Mouse (Mus musculus) limb, embryonic 14.5 days (tissue): Measurements from ENCODE around the gene Gm21704. TPM values are rescaled to one million over a fixed set of nuclear protein-coding genes. Genes with fewer than 3 reads are reported as not detected.
"Not testable (repeated sequence)": the region's sequence is repeated elsewhere in the genome, so short reads cannot be mapped to it uniquely, and the experiment has no call there.

Experiments
- ATAC-seq: fragments of 200-750 bp; cut with Nextera tagmentation; 2 replicates; pipeline ENCODE4 v1.8.0; 2017; ENCODE audit warnings: low read depth, moderate number of reproducible peaks, moderate TSS enrichment; ENCODE audit not compliant: low FRiP score
- DNase-seq: peaks from one replicate; pipeline ENCODE4 v3.0.0-alpha.2; 2015; ENCODE audit warnings: low spot score
- H3K27ac ChIP-seq: fragments of 300-500 bp; sonication (generic); replicated peaks from 2 replicates; pipeline ENCODE4 v1.5.1; 2014; ENCODE audit warnings: low read depth, mild to moderate bottlenecking, low read length, moderate library complexity, mixed read lengths
- H3K27me3 ChIP-seq: fragments of 300-500 bp; sonication (generic); 2 replicates; pipeline ENCODE4 v1.6.1; 2014; ENCODE audit warnings: low read length, mixed read lengths; ENCODE audit not compliant: control insufficient read depth, insufficient read depth
- H3K36me3 ChIP-seq: fragments of 300-500 bp; sonication (generic); 2 replicates; pipeline ENCODE4 v1.6.1; 2014; ENCODE audit warnings: mild to moderate bottlenecking, low read length, moderate library complexity, mixed read lengths; ENCODE audit not compliant: control insufficient read depth, insufficient read depth
- H3K4me1 ChIP-seq: fragments of 300-500 bp; sonication (generic); 2 replicates; pipeline ENCODE4 v1.6.1; 2014; ENCODE audit warnings: antibody characterized with exemption, low read length, mixed read lengths; ENCODE audit not compliant: control insufficient read depth, insufficient read depth
- H3K4me2 ChIP-seq: fragments of 300-500 bp; sonication (generic); replicated peaks from 2 replicates; pipeline ENCODE4 v1.6.1; 2014; ENCODE audit warnings: low read depth, mild to moderate bottlenecking, low read length, moderate library complexity; ENCODE audit not compliant: severe bottlenecking
- H3K4me3 ChIP-seq: fragments of 300-500 bp; sonication (generic); replicated peaks from 2 replicates; pipeline ENCODE4 v1.5.1; 2014; ENCODE audit warnings: low read length
- H3K9ac ChIP-seq: fragments of 300-500 bp; sonication (generic); 2 replicates; pipeline ENCODE4 v1.6.1; 2014; ENCODE audit warnings: mild to moderate bottlenecking, low read depth, low read length, moderate library complexity; ENCODE audit not compliant: severe bottlenecking
- H3K9me3 ChIP-seq: fragments of 300-500 bp; sonication (generic); 2 replicates; pipeline ENCODE4 v1.6.1; 2016; ENCODE audit warnings: low read length; ENCODE audit not compliant: control insufficient read depth
- WGBS: fragments of 180-500 bp; shearing (Covaris S2); extraction: QIAGEN DNeasy Blood & Tissue Kit; methylation state at CpG from one replicate; pipeline ENCODE4 v1.1.7; 2014; 5-methylcytosine and 5-hydroxymethylcytosine counted together
- polyA plus RNA-seq, 2 experiments: library from polyadenylated mRNA; depleted of rRNA in 1 of 2; stranded (reverse) in 1 of 2; unstranded in 1 of 2; fragments of >200 nt; fragmentation: Nextera tagmentation in 1 of 2; extraction: Ambion mirVana in 1 of 2; gene quantifications; 2 replicates each; pipeline versions ENCODE4 v1.2.1 to v1.2.3; 2012 to 2014

The Gm21704 gene
- polyA plus RNA-seq (2012; rRNA removed) (0.04 TPM in 1 of 2 replicates, not detected in the other), polyA plus RNA-seq (2014; fragmentation: Nextera tagmentation; extraction: Ambion mirVana) (not detected in 2 replicates)

GRCm38 (mm10) chrY:3410067-3410466 is at the start of gene Gm21704, which contains the start of gene Gm21708:
TSS of gene Gm21704 (minus strand) at chrY:3410167.
TSS of gene Gm21708 (minus strand) at chrY:3410167.
- not testable (repeated sequence) for H3K4me2 ChIP-seq, H3K36me3 ChIP-seq, ATAC-seq, DNase-seq, H3K9me3 ChIP-seq, H3K4me3 ChIP-seq, H3K27me3 ChIP-seq, H3K4me1 ChIP-seq, H3K9ac ChIP-seq, H3K27ac ChIP-seq
- WGBS, result no CpG with 5 or more reads among the region's 9 CpGs

- not testable (repeated sequence) for H3K27me3 ChIP-seq, H3K9ac ChIP-seq, ATAC-seq, H3K36me3 ChIP-seq, H3K4me3 ChIP-seq, DNase-seq, H3K4me1 ChIP-seq, H3K4me2 ChIP-seq, H3K27ac ChIP-seq, H3K9me3 ChIP-seq
- WGBS, result no CpG with 5 or more reads among the region's 9 CpGs
Observed at GRCm38 (mm10) chrY:3345229-3345628, 64.7 kb downstream of the Gm21704 start, which contains the start of gene Gm21693. TSS of gene Gm21693 (minus strand) at chrY:3345329.

GRCm38 (mm10) chrY:3340661-3341060 is 69.3 kb downstream of the Gm21704 start:
- not testable (repeated sequence) for H3K4me2 ChIP-seq, H3K27me3 ChIP-seq, DNase-seq, H3K9me3 ChIP-seq, H3K36me3 ChIP-seq, ATAC-seq, H3K27ac ChIP-seq, H3K9ac ChIP-seq, H3K4me3 ChIP-seq, H3K4me1 ChIP-seq
- no CpG with 5 or more reads among the region's 11 CpGs for WGBS

Other genes starting within 250 kb of the Gm21704 start
- gene Gm21677, start 103.7 kb downstream of the Gm21704 start, polyA plus RNA-seq (2012; rRNA removed), result 0.09 TPM in 1 of 2 replicates, not detected in the other
- gene Gm21677, start 103.7 kb downstream of the Gm21704 start, polyA plus RNA-seq (2014; fragmentation: Nextera tagmentation; extraction: Ambion mirVana), result not detected in 2 replicates
- gene Gm21693, start 64.8 kb downstream of the Gm21704 start, polyA plus RNA-seq (2012; rRNA removed), result not detected in 2 replicates
- gene Gm21693, start 64.8 kb downstream of the Gm21704 start, polyA plus RNA-seq (2014; fragmentation: Nextera tagmentation; extraction: Ambion mirVana), result not detected in 2 replicates
- not detected in 2 replicates for gene Gm21708, start within 50 bp of the Gm21704 start, polyA plus RNA-seq (2012; rRNA removed)
- not detected in 2 replicates for gene Gm21708, start within 50 bp of the Gm21704 start, polyA plus RNA-seq (2014; fragmentation: Nextera tagmentation; extraction: Ambion mirVana)